14 mouse cellular contexts compared by ENCODE assay signal in the genomic region with DNA sequence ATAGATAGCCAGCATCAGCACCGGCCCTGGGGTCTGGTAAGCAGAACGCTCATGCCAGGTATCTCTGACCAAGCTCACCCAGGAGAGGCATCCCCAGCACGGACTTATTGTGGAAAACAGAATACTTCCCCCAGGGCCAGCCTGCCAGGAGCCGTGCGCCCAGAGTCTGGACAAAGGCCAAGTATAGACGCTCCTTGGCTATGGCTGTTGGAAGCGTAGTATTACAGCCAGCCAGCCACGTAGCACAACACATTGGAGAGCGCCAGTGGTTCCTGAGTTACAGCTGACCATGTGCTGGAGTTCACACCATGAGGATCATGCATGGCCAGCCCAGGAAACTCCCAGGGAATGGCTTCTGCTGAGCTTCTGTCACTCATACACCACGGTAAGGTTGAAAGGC. TPM values are rescaled to one million over a fixed set of nuclear protein-coding genes. Genes with fewer than 3 reads are reported as not detected.
DNase-seq lines count a peak whose midpoint lies in the region; ATAC-seq and TF ChIP-seq lines count a peak whose summit lies in the region.
"Had no signal": no experiment of that assay in that cellular context is flagged by ENCODE, and none has a peak within 500 bp of the region (broad histone marks: within the 10 kb centered on the region; RNA-seq: fewer than 3 reads in every experiment).

No protein-coding gene starts in this region.

- no peak overlapping the region for H3K4me3 ChIP-seq in lung, embryonic 14.5 days (ENCODE audit: low read depth, low read length)
- no peak overlapping the region for H3K4me3 ChIP-seq in hindbrain, postnatal 0 days (ENCODE audit: low read length)
- H3K4me3 ChIP-seq: midbrain, embryonic 13.5 days had no signal

- no peaks in the 10 kb centered on the region for H3K9me3 ChIP-seq in lung, embryonic 14.5 days (ENCODE audit: low read depth, low read length)
- no peaks in the 10 kb centered on the region for H3K9me3 ChIP-seq in hindbrain, postnatal 0 days (ENCODE audit: low read length)
- H3K9me3 ChIP-seq: G1E; midbrain, embryonic 13.5 days had no signal

- peaks cover 17% of the 10 kb centered on the region; the same call in 1 of the 2 replicates for H3K36me3 ChIP-seq in lung, embryonic 14.5 days (ENCODE audit: insufficient read depth)
- 0 out of 2 replicates have a peak, but pooled peaks cover 13% of the 10 kb centered on the region for H3K36me3 ChIP-seq in hindbrain, postnatal 0 days (ENCODE audit: insufficient read depth, low read length)

- peak; percentile 61 to 63 for DNase-seq in cerebellum, postnatal 10 days
- DNase-seq in cerebellum, adult 9-10 months: no peak
- peak; percentile 50 for DNase-seq in lung, embryonic 14.5 days
- no peak for DNase-seq in lung, postnatal 25 days (ENCODE audit: low spot score)
- DNase-seq in gastrocnemius, postnatal 25 days: peak; percentile 50
- DNase-seq in hindbrain, postnatal 0 days (ENCODE audit: low spot score): peak; percentile 72
- DNase-seq in spleen, postnatal 36 days (ENCODE audit: low spot score in 2 of 2): no peak
- DNase-seq in layer of hippocampus, postnatal 10 days (ENCODE audit: low spot score in 2 of 2): no peak
- DNase-seq: cerebellum, adult 11 months; kidney, postnatal 36 days; lung, adult 2 months; thymus, adult 18-20 months had no signal

- H3K4me2 ChIP-seq in lung, embryonic 14.5 days: no peak overlapping the region
- H3K4me2 ChIP-seq in hindbrain, postnatal 0 days (ENCODE audit: low read depth, low read length): no peak overlapping the region
- H3K4me2 ChIP-seq: midbrain, embryonic 13.5 days had no signal

- H3K27me3 ChIP-seq in lung, embryonic 14.5 days (ENCODE audit: insufficient read depth, low read length): no peaks in the 10 kb centered on the region
- H3K27me3 ChIP-seq in hindbrain, postnatal 0 days (ENCODE audit: insufficient read depth, low read length): no peaks in the 10 kb centered on the region
- H3K27me3 ChIP-seq: midbrain, embryonic 13.5 days had no signal

- no peak for ATAC-seq in lung, embryonic 14.5 days (ENCODE audit: insufficient read depth)
- ATAC-seq in hindbrain, postnatal 0 days: peak; percentile 38; the same call in 1 of the 2 replicates
- ATAC-seq: midbrain, embryonic 13.5 days had no signal

- TF ChIP-seq CTCF in lung, embryonic 14.5 days (IDR thresholded peaks at IDR 0.05; ENCODE audit: low read depth): no peak
- TF ChIP-seq CTCF in hindbrain, postnatal 0 days (IDR thresholded peaks at IDR 0.05; ENCODE audit: low read depth): no peak

- 77% methylated on average over 10 of the region's 10 CpGs for WGBS in lung, embryonic 14.5 days
- 49% methylated on average over 10 of the region's 10 CpGs for WGBS in hindbrain, postnatal 0 days

- H3K27ac ChIP-seq in lung, embryonic 14.5 days (ENCODE audit: low read depth): no peak overlapping the region
- H3K27ac ChIP-seq in hindbrain, postnatal 0 days: peak overlapping the region; percentile 16; the same call in 1 of the 2 replicates
- H3K27ac ChIP-seq: midbrain, embryonic 13.5 days had no signal

- H3K9ac ChIP-seq in lung, embryonic 14.5 days: no peak overlapping the region
- H3K9ac ChIP-seq in hindbrain, postnatal 0 days (replicated peaks; ENCODE audit: low read length): no peak overlapping the region

- H3K4me1 ChIP-seq in lung, embryonic 14.5 days (ENCODE audit: insufficient read depth): no peaks in the 10 kb centered on the region
- H3K4me1 ChIP-seq in hindbrain, postnatal 0 days (ENCODE audit: insufficient read depth, low read length): peaks cover 4% of the 10 kb centered on the region; the same call in 1 of the 2 replicates

RNA-seq across cellular contexts. Expression of gene Lmf1, which starts 55.2 kb away (rescaled TPM):
- 25.7 and 26.1 TPM in 2 replicates for polyA plus RNA-seq in lung, embryonic 14.5 days (2014; fragmentation: Nextera tagmentation; extraction: Ambion mirVana)
- 10 to 100 TPM; 11.6 to 16.6 TPM for total RNA-seq in gastrocnemius, postnatal 25 days (2021)
- total RNA-seq in hindbrain, postnatal 0 days (2014; rRNA removed): 38.1 and 45.1 TPM in 2 replicates
- polyA plus RNA-seq in hindbrain, postnatal 0 days (2015; fragmentation: Nextera tagmentation; extraction: Ambion mirVana): 21.4 and 22.4 TPM in 2 replicates
- 10 to 100 TPM; 23.1 to 26.4 TPM for total RNA-seq in layer of hippocampus, postnatal 10 days (2021)

Comparison
In these comparisons a context has a peak if more than half of its experiments do, and no peak if none do; other contexts are left out.
1. DNase-seq: peak in cerebellum, postnatal 10 days (2 of 2), lung, embryonic 14.5 days (single experiment), gastrocnemius, postnatal 25 days (single experiment) and hindbrain, postnatal 0 days (single experiment); none in cerebellum, adult 9-10 months (single experiment), lung, postnatal 25 days (single experiment), spleen, postnatal 36 days (0 of 2) and layer of hippocampus, postnatal 10 days (0 of 2).